Comparison of ENCODE assay signal across 8 mouse cellular contexts in genomic region chr6:113890023-113890857, GRCm38 (mm10).
A peak's percentile ranks its signal among the peaks of the same experiment; 100 is the strongest.
DNase-seq lines count a peak whose midpoint lies in the region; ATAC-seq lines count a peak whose summit lies in the region.

No protein-coding gene starts in this region.

- H3K27ac ChIP-seq in embryonic facial prominence, embryonic 11.5 days (replicated peaks; ENCODE audit: low read depth, low read length): no peak overlapping the region
- no peak overlapping the region for H3K27ac ChIP-seq in limb, embryonic 10.5 days

- intact Hi-C loops in gastrocnemius, postnatal 14 days (cut with DNase I; ENCODE audit: low total_unique reads): no loop called here

- H3K27me3 ChIP-seq in embryonic facial prominence, embryonic 11.5 days (ENCODE audit: control insufficient read depth, insufficient read depth, low read length): peaks cover 32% of the 10 kb centered on the region
- peaks cover 74% of the 10 kb centered on the region for H3K27me3 ChIP-seq in limb, embryonic 10.5 days (ENCODE audit: low read depth, poor library complexity, severe bottlenecking)

- H3K4me3 ChIP-seq in embryonic facial prominence, embryonic 11.5 days (ENCODE audit: low read depth, low read length): peak overlapping the region; percentile 33; the same call in 1 of the 2 replicates
- peak overlapping the region; percentile 51 for H3K4me3 ChIP-seq in limb, embryonic 10.5 days

- peak overlapping the region; percentile 81 for H3K4me2 ChIP-seq in embryonic facial prominence, embryonic 11.5 days (ENCODE audit: low read depth, low read length)

- DNase-seq in layer of hippocampus, postnatal 10 days (ENCODE audit: low spot score in 2 of 2): peak; percentile 51 to 66
- DNase-seq in layer of hippocampus, adult 9-10 months (ENCODE audit: low spot score): no peak
- DNase-seq in embryonic facial prominence, embryonic 11.5 days (ENCODE audit: low spot score): no peak
- DNase-seq in limb, embryonic 10.5 days (ENCODE audit: low spot score): no peak
- peak; percentile 40 for DNase-seq in retina, postnatal 1 day
- no peak for DNase-seq in ovary, postnatal 36 days (ENCODE audit: low spot score)
- DNase-seq in gastrocnemius, postnatal 14 days: no peak

- peak; percentile 55; the same call in 1 of the 2 replicates for ATAC-seq in embryonic facial prominence, embryonic 11.5 days (replicated peaks; ENCODE audit: insufficient number of reproducible peaks, low FRiP score, low TSS enrichment, low read depth)
- no peak for ATAC-seq in erythroblast, adult 5-6 weeks (replicated peaks; ENCODE audit: low FRiP score, poor library complexity, severe bottlenecking)

- no peaks in the 10 kb centered on the region for H3K9me3 ChIP-seq in embryonic facial prominence, embryonic 11.5 days (replicated peaks; ENCODE audit: control insufficient read depth, low read length)
- no peaks in the 10 kb centered on the region for H3K9me3 ChIP-seq in limb, embryonic 10.5 days (replicated peaks)

- H3K4me1 ChIP-seq in embryonic facial prominence, embryonic 11.5 days (ENCODE audit: control insufficient read depth, insufficient read depth, low read length): peaks cover 2% of the 10 kb centered on the region; the same call in 1 of the 2 replicates
- H3K4me1 ChIP-seq in limb, embryonic 10.5 days: peaks cover 16% of the 10 kb centered on the region

- H3K9ac ChIP-seq in embryonic facial prominence, embryonic 11.5 days (replicated peaks; ENCODE audit: low read length): peak overlapping the region; percentile 41

- 18% methylated on average over 16 of the region's 16 CpGs for WGBS in embryonic facial prominence, embryonic 11.5 days
- 23% methylated on average over 16 of the region's 16 CpGs for WGBS in limb, embryonic 10.5 days

- H3K36me3 ChIP-seq in embryonic facial prominence, embryonic 11.5 days (replicated peaks; ENCODE audit: control insufficient read depth, insufficient read depth, low read depth, low read length): no peaks in the 10 kb centered on the region
- H3K36me3 ChIP-seq in limb, embryonic 10.5 days: no peaks in the 10 kb centered on the region

Comparison
In these comparisons a context has a peak if more than half of its experiments do, and no peak if none do; other contexts are left out.
1. DNase-seq: peak in layer of hippocampus, postnatal 10 days (2 of 2) and retina, postnatal 1 day (single experiment); none in layer of hippocampus, adult 9-10 months (single experiment), embryonic facial prominence, embryonic 11.5 days (single experiment), limb, embryonic 10.5 days (single experiment), ovary, postnatal 36 days (single experiment) and gastrocnemius, postnatal 14 days (single experiment).